Mouse (Mus musculus): Measurements from ENCODE around the gene Snn. TPM values are rescaled to one million over a fixed set of nuclear protein-coding genes. Genes with fewer than 3 reads are reported as not detected.

Snn gene
- total and polyA plus RNA-seq, 3 experiments = 0.10 to 4.6 (median 1.1) TPM

DNA sequence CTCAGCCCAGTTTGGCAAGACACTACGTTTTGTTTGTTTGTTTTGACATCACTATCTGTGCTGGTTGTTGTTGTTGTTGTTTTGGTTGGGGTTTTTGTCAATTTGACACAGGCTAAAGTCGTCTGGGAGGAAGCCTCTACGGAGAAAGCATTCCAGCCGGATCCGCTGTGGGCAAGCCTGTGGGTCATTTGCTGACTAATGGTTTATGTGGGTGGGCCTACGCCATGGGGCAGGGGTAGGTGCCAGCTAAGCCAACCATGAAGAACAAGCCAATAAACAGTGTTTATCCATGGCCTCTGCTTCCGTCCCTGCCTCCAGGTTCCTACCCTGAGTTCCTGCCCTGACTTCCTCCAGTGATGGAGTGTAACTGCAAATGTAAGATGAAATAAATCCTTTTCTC lies 32.5 kb upstream of the Snn start:
- ATAC-seq (ENCODE audit: extremely low read depth, insufficient number of reproducible peaks, low FRiP score, poor library complexity, severe bottlenecking) (no peak), DNase-seq (ENCODE audit: low spot score) (no peak)
- Histone ChIP-seq H3K4me1 (ENCODE audit: insufficient read depth, low read depth, low read length) (no peaks in the 10 kb centered on the region), H3K27me3 (ENCODE audit: insufficient read depth, low read length) (peaks cover 14% of the 10 kb centered on the region), H3K9me3 (replicated peaks) (no peaks in the 10 kb centered on the region), H3K4me3 (ENCODE audit: low read depth, low read length) (no peak overlapping the region), H3K36me3 (replicated peaks) (no peaks in the 10 kb centered on the region)
- TF ChIP-seq GATA2 (IDR thresholded peaks at IDR 0.05; ENCODE audit: borderline replicate concordance, low read depth, low read length) = no peak
- no peak for TF ChIP-seq CTCF (IDR thresholded peaks at IDR 0.05; ENCODE audit: low read depth, low read length)
- no peak for TF ChIP-seq GATA1 (IDR thresholded peaks at IDR 0.05; ENCODE audit: borderline replicate concordance, low read length)
- no peak for TF ChIP-seq POLR2AphosphoS5 (IDR thresholded peaks at IDR 0.05; ENCODE audit: insufficient replicate concordance, low read depth, low read length)
- no peak for TF ChIP-seq TAL1 (conservative IDR thresholded peaks at IDR 0.05; ENCODE audit: low read depth, low read length)

DNA sequence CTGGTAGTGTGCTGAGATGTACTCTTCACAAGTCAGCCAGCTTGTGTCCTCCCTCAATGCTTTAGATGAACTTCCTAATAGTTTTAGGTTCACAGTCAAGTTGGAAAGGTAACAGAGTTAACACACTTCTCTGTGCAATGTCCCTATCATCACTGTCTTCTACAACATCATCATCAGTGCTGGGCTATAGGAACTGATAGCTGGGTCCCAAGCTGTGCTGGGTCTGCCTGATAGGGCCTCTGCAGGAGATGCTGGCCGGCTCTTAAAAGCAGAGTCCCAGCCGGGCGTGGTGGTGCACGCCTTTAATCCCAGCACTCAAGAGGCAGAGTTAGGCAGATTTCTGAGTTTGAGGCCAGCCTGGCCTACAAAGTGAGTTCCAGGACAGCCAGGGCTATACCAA lies 29.9 kb upstream of the Snn start:
- TF ChIP-seq CTCF (IDR thresholded peaks at IDR 0.05; ENCODE audit: low read depth, low read length) (no peak), GATA1 (IDR thresholded peaks at IDR 0.05; ENCODE audit: borderline replicate concordance, low read length) (no peak), TAL1 (conservative IDR thresholded peaks at IDR 0.05; ENCODE audit: low read depth, low read length) (no peak), GATA2 (IDR thresholded peaks at IDR 0.05; ENCODE audit: borderline replicate concordance, low read depth, low read length) (no peak), POLR2AphosphoS5 (IDR thresholded peaks at IDR 0.05; ENCODE audit: insufficient replicate concordance, low read depth, low read length) (no peak)
- no peak for ATAC-seq (ENCODE audit: extremely low read depth, insufficient number of reproducible peaks, low FRiP score, poor library complexity, severe bottlenecking)
- H3K36me3 ChIP-seq (replicated peaks) = no peaks in the 10 kb centered on the region
- no peaks in the 10 kb centered on the region for H3K9me3 ChIP-seq (replicated peaks)
- H3K4me1 ChIP-seq (ENCODE audit: insufficient read depth, low read depth, low read length) = no peaks in the 10 kb centered on the region; the same call in 1 of the 2 replicates
- no peak overlapping the region for H3K4me3 ChIP-seq (ENCODE audit: low read depth, low read length)
- no peak for DNase-seq (ENCODE audit: low spot score)
- H3K27me3 ChIP-seq (ENCODE audit: insufficient read depth, low read length) = peaks cover 19% of the 10 kb centered on the region

DNA sequence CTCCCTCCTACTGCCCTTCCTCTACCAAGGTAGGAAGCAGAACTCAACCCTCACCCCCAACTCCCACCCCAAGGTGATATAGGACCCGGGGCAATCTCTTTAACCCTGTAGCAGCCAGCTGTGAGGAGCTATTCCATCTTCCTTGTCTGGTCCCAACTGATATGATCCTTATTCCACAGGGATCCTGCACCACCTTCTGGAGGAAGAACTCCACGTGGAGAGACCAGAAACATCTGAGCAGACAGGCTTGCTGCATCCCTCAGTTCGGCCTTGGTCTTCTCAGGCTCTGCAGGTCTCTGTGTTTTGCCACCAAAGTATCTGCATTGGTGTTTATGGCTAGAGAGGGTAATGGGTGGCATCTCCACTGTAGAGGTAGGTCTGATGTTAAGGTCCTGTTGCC lies 29.4 kb upstream of the Snn start:
- ATAC-seq (ENCODE audit: extremely low read depth, insufficient number of reproducible peaks, low FRiP score, poor library complexity, severe bottlenecking) (no peak), DNase-seq (ENCODE audit: low spot score) (no peak)
- Histone ChIP-seq H3K36me3 (replicated peaks) (no peaks in the 10 kb centered on the region), H3K27me3 (ENCODE audit: insufficient read depth, low read length) (peaks cover 19% of the 10 kb centered on the region), H3K4me1 (ENCODE audit: insufficient read depth, low read depth, low read length) (no peaks in the 10 kb centered on the region; the same call in 1 of the 2 replicates), H3K9me3 (replicated peaks) (no peaks in the 10 kb centered on the region), H3K4me3 (ENCODE audit: low read depth, low read length) (no peak overlapping the region)
- no peak for TF ChIP-seq GATA1 (IDR thresholded peaks at IDR 0.05; ENCODE audit: borderline replicate concordance, low read length)
- TF ChIP-seq GATA2 (IDR thresholded peaks at IDR 0.05; ENCODE audit: borderline replicate concordance, low read depth, low read length) = no peak
- no peak for TF ChIP-seq TAL1 (conservative IDR thresholded peaks at IDR 0.05; ENCODE audit: low read depth, low read length)
- no peak for TF ChIP-seq POLR2AphosphoS5 (IDR thresholded peaks at IDR 0.05; ENCODE audit: insufficient replicate concordance, low read depth, low read length)
- no peak for TF ChIP-seq CTCF (IDR thresholded peaks at IDR 0.05; ENCODE audit: low read depth, low read length)

DNA sequence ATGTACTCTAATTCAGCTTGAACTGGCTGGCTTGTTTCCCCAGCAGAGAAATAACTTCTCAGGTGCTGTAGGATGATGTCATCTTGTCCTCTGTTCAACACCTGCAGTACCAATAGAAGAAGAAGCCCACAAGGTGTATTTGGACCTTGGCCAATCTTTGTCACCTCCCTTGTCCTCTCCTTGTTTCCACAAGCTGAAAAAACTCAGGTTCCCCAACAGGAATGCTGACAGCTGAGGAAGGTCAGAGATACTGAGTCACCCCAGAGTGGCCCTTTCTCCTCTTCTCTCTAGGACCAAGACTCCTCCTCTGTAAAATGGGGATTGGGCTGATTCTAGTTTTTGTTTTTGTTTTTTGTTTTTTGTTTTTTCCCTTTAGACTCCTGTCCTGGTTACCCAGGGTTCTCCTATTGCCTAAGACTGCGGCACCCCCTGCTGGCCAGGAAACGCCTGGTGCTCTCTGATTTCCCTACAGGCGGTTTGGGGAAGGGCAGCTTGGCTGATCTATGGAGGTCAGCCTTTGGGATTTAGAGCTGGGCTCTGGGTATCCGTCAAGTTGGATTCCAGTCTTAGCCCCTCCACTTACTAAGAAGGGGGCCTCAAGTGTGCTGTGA lies 26.4 kb upstream of the Snn start:
- peak; percentile 70 for DNase-seq (ENCODE audit: low spot score)

DNA sequence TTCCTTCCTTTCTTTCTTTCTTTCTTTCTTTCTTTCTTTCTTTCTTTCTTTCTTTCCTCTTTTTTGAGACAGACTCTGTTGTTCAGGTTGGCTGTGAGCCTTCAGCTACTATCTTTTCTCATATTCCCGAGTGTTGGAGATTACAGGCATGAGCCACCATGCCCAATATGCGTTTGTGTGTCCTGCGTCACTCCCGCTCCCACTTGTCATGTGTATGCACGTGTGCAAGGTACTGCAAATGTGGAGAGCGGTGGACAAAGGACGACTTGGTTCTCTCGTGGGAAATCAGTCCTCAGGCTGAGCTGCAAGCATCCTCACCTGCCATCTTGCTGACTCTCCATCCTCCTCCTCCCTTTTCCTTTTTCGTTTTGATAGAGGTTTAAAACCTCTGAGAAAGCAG lies 25.5 kb upstream of the Snn start:
- no peak overlapping the region for H3K4me3 ChIP-seq (ENCODE audit: low read depth, low read length)
- TF ChIP-seq POLR2AphosphoS5 (IDR thresholded peaks at IDR 0.05; ENCODE audit: insufficient replicate concordance, low read depth, low read length) (no peak), GATA1 (IDR thresholded peaks at IDR 0.05; ENCODE audit: borderline replicate concordance, low read length) (no peak), GATA2 (IDR thresholded peaks at IDR 0.05; ENCODE audit: borderline replicate concordance, low read depth, low read length) (no peak), CTCF (IDR thresholded peaks at IDR 0.05; ENCODE audit: low read depth, low read length) (no peak), TAL1 (conservative IDR thresholded peaks at IDR 0.05; ENCODE audit: low read depth, low read length) (no peak)

More for the DNA sequence above, 26.4 kb upstream of the Snn start:
- Histone ChIP-seq H3K27me3 (ENCODE audit: insufficient read depth, low read length) (peaks cover 29% of the 10 kb centered on the region), H3K4me3 (ENCODE audit: low read depth, low read length) (no peak overlapping the region), H3K36me3 (replicated peaks) (no peaks in the 10 kb centered on the region), H3K4me1 (ENCODE audit: insufficient read depth, low read depth, low read length) (no peaks in the 10 kb centered on the region; the same call in 1 of the 2 replicates), H3K9me3 (replicated peaks) (no peaks in the 10 kb centered on the region)
- no peak for TF ChIP-seq GATA2 (IDR thresholded peaks at IDR 0.05; ENCODE audit: borderline replicate concordance, low read depth, low read length)
- no peak for TF ChIP-seq TAL1 (conservative IDR thresholded peaks at IDR 0.05; ENCODE audit: low read depth, low read length)
- peak; percentile 78 for TF ChIP-seq CTCF (IDR thresholded peaks at IDR 0.05; ENCODE audit: low read depth, low read length)
- TF ChIP-seq POLR2AphosphoS5 (IDR thresholded peaks at IDR 0.05; ENCODE audit: insufficient replicate concordance, low read depth, low read length) = no peak
- TF ChIP-seq GATA1 (IDR thresholded peaks at IDR 0.05; ENCODE audit: borderline replicate concordance, low read length) = no peak
- ATAC-seq (ENCODE audit: extremely low read depth, insufficient number of reproducible peaks, low FRiP score, poor library complexity, severe bottlenecking) = peak; percentile 89

DNA sequence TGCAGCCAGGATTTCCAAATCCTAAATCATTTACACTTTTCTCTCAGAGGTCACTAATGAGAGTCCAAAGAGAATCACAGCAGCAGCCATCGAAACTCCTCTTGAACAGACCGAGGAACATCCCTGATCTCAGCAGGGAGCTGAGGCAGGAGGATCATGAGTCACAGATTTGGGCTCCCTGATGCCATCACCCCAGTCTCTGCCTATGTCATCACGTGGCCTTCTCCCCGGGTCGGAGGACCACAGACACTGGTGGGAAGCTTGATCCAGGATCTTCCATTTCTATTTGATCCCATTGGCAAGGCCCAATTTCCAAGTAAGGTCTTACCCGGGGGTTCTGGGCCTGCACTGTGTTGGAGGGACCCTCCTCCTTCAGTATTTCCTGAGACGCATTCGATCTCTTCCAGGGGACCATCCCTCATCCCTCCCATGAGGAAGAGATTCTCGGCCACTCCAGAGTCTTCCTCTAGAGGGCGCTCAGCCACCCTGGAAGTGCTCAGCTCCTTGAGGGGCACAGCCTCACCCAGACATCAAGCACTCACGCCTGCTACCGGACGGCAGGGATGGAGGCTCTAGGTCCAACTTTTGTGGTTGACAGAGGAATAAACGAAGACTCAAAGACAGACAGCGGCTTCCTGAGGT lies 24.8 kb upstream of the Snn start:
- Histone ChIP-seq H3K27me3 (ENCODE audit: insufficient read depth, low read length) (peaks cover 35% of the 10 kb centered on the region), H3K9me3 (replicated peaks) (no peaks in the 10 kb centered on the region), H3K36me3 (replicated peaks) (no peaks in the 10 kb centered on the region), H3K4me3 (ENCODE audit: low read depth, low read length) (no peak overlapping the region), H3K4me1 (ENCODE audit: insufficient read depth, low read depth, low read length) (no peaks in the 10 kb centered on the region; the same call in 1 of the 2 replicates)
- DNase-seq (ENCODE audit: low spot score) = peak; percentile 41
- ATAC-seq (ENCODE audit: extremely low read depth, insufficient number of reproducible peaks, low FRiP score, poor library complexity, severe bottlenecking) = no peak
- peak; percentile 33; the same call in 1 of the 2 replicates for TF ChIP-seq CTCF (IDR thresholded peaks at IDR 0.05; ENCODE audit: low read depth, low read length)
- TF ChIP-seq POLR2AphosphoS5 (IDR thresholded peaks at IDR 0.05; ENCODE audit: insufficient replicate concordance, low read depth, low read length) = no peak

More for the DNA sequence above, 25.5 kb upstream of the Snn start:
- H3K36me3 ChIP-seq (replicated peaks) = no peaks in the 10 kb centered on the region
- ATAC-seq (ENCODE audit: extremely low read depth, insufficient number of reproducible peaks, low FRiP score, poor library complexity, severe bottlenecking) = no peak
- no peaks in the 10 kb centered on the region for H3K9me3 ChIP-seq (replicated peaks)
- H3K27me3 ChIP-seq (ENCODE audit: insufficient read depth, low read length) = peaks cover 33% of the 10 kb centered on the region
- no peak for DNase-seq (ENCODE audit: low spot score)
- H3K4me1 ChIP-seq (ENCODE audit: insufficient read depth, low read depth, low read length) = no peaks in the 10 kb centered on the region; the same call in 1 of the 2 replicates
